Mouse (Mus musculus): ENCODE measurements around the gene Pnmt. TPM values are rescaled to one million over a fixed set of nuclear protein-coding genes. Genes with fewer than 3 reads are reported as not detected.

The Pnmt gene
- polyA plus RNA-seq, 1 experiment = 0.40 TPM

DNA sequence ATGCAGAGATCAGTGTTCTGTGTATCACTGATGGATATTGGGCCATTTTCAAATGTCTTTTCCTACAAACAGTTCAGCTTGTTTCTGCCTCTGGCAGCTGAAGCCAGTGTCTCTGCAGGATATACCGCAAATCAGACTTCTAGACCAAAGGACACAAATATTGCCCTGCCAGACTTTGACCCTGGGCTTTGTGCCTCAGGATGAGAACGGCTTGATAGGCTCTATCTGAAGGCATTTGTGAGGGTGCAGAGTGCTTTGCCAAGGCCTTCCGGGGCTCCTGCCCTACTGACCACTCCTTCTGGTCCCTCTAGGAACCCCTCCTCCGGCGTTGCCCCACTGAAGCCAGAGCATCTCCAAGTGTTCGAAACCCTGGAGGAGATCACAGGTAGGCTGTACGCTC, 40.3 kb downstream of the Pnmt start:
- H3K4me1 ChIP-seq (ENCODE audit: control insufficient read depth, insufficient read depth, low read length) = no peaks in the 10 kb centered on the region
- no peak overlapping the region for H3K27ac ChIP-seq (ENCODE audit: insufficient read depth, low read length)
- H3K4me3 ChIP-seq (ENCODE audit: insufficient read depth, low read length) = no peak overlapping the region
- no peak for TF ChIP-seq CTCF (IDR thresholded peaks at IDR 0.05; ENCODE audit: extremely low read depth, insufficient read depth, low read length)
- no peak for TF ChIP-seq POLR2A (IDR thresholded peaks at IDR 0.05; ENCODE audit: extremely low read depth, insufficient read depth, low read length)

DNA sequence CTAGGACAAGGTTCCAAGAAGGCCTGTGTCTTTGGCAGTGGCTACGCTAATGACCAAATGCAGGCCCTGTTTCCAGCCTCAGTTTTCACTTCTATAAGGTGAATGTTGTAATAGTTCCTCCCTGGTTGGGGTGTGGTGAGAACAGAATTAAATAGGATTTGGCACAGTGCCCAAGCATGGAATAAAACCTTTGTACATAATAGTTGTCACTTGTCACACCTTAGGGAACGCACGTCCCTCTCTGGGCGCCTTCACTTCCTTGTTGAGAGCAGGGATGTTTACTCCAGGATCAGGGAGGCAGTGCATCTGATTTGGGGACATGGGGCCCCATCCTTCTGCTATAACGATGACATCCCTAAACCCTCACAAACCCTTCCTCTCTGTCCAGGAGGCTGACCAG, 42.2 kb downstream of the Pnmt start:
- Histone ChIP-seq H3K27ac (ENCODE audit: insufficient read depth, low read length) (no peak overlapping the region), H3K4me1 (ENCODE audit: control insufficient read depth, insufficient read depth, low read length) (no peaks in the 10 kb centered on the region), H3K4me3 (ENCODE audit: insufficient read depth, low read length) (no peak overlapping the region)
- TF ChIP-seq CTCF (IDR thresholded peaks at IDR 0.05; ENCODE audit: extremely low read depth, insufficient read depth, low read length) = no peak
- no peak for TF ChIP-seq POLR2A (IDR thresholded peaks at IDR 0.05; ENCODE audit: extremely low read depth, insufficient read depth, low read length)

DNA sequence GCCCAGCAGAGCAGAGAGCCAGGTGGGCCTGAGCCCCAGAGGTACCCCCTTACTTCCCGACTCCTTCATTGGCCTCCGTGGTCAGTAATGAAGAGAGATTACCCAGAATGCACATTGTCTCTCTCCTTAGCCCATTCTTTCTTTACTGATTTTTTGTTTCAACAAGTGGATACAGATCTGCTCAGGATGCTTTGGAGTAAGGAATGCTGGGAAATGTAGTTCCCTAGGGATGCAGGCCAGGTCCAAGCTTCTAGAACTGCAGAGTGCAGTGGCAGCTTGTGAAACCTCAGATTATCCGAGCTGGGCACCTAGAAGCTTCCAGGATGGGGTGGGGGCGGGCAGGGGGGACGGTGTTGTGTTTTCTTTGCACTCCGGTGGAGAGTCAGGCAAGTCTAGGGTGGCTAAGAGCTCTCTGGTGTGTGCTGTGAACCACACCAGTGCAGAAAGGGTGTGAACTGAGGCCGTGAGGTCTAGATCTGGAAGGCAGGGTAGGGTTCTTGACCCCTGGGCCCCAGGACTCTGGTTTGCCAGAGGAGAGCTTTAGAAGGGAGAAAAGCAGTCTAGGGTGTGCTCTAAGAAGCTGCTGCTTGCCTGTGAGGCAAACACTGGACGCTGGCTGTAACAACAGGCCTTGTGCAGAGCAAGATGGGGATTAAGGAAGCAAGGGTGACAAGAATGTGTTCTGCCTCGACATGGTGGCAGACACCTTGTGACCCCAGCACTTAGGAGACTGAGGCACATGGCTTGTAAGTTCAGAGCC, 45.7 kb downstream of the Pnmt start:
- Histone ChIP-seq H3K4me3 (ENCODE audit: insufficient read depth, low read length) (no peak overlapping the region), H3K4me1 (ENCODE audit: control insufficient read depth, insufficient read depth, low read length) (no peaks in the 10 kb centered on the region), H3K27ac (ENCODE audit: insufficient read depth, low read length) (no peak overlapping the region)
- no peak for TF ChIP-seq POLR2A (IDR thresholded peaks at IDR 0.05; ENCODE audit: extremely low read depth, insufficient read depth, low read length)
- TF ChIP-seq CTCF (IDR thresholded peaks at IDR 0.05; ENCODE audit: extremely low read depth, insufficient read depth, low read length) = no peak

DNA sequence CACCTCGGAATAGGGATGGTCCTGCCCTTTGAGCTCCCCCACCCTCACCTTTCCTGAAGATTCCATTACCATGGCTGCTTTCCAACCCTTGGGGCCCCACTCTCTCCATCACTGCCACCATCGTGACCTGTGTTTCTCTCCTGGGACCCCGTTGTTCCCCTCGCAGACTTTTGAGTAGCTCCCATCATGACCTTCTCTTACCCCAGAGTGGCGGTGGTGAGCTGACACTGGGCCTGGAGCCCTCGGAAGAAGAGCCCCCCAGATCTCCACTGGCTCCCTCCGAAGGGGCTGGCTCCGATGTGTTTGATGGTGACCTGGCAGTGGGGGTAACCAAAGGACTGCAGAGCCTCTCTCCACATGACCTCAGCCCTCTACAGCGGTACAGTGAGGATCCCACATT, 49.5 kb downstream of the Pnmt start:
- no peak overlapping the region for H3K4me3 ChIP-seq (ENCODE audit: insufficient read depth, low read length)
- H3K4me1 ChIP-seq (ENCODE audit: control insufficient read depth, insufficient read depth, low read length) = no peaks in the 10 kb centered on the region
- H3K27ac ChIP-seq (ENCODE audit: insufficient read depth, low read length) = no peak overlapping the region
- TF ChIP-seq POLR2A (IDR thresholded peaks at IDR 0.05; ENCODE audit: extremely low read depth, insufficient read depth, low read length) = no peak
- TF ChIP-seq CTCF (IDR thresholded peaks at IDR 0.05; ENCODE audit: extremely low read depth, insufficient read depth, low read length) = no peak

DNA sequence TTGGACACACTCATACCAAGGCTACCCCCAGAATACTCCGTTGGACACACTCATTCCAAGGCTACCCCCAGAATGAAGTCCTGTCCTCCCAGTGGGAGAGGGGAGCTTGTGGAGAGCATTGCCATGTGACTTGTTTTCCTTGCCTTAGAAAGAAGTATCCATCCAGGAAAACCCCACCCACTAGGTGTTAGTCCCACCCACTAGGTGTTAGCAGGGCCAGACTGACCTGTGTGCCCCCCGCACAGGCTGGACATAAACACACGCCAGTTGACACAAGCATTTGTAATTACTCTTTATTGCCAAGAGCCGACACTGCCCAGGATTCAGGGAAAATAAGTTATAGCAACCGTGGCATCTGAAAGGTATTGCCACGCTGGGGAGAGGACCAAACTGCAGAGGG, 51.2 kb downstream of the Pnmt start:
- Histone ChIP-seq H3K4me3 (ENCODE audit: insufficient read depth, low read length) (no peak overlapping the region; the same call in 1 of the 2 replicates), H3K27ac (ENCODE audit: insufficient read depth, low read length) (no peak overlapping the region), H3K4me1 (ENCODE audit: control insufficient read depth, insufficient read depth, low read length) (no peaks in the 10 kb centered on the region)
- no peak for TF ChIP-seq POLR2A (IDR thresholded peaks at IDR 0.05; ENCODE audit: extremely low read depth, insufficient read depth, low read length)
- no peak for TF ChIP-seq CTCF (IDR thresholded peaks at IDR 0.05; ENCODE audit: extremely low read depth, insufficient read depth, low read length)

Other genes with a start within 250 kb of the Pnmt start
- 25.0 and 25.6 TPM in 2 replicates for gene Fbxl20, start 236.0 kb upstream of the Pnmt start, polyA plus RNA-seq (2012; rRNA removed)
- gene Med1, start 193.2 kb upstream of the Pnmt start, polyA plus RNA-seq (2012; rRNA removed) = 21.7 and 23.3 TPM in 2 replicates
- gene Cdk12, start 183.4 kb upstream of the Pnmt start, polyA plus RNA-seq (2012; rRNA removed) = 18.1 and 18.6 TPM in 2 replicates
- gene Neurod2, start 56.8 kb upstream of the Pnmt start, polyA plus RNA-seq (2012; rRNA removed) = 45.0 and 57.2 TPM in 2 replicates
- gene Ppp1r1b, start 38.0 kb upstream of the Pnmt start, polyA plus RNA-seq (2012; rRNA removed) = 127 and 322 TPM in 2 replicates
- gene Stard3, start 28.1 kb upstream of the Pnmt start, polyA plus RNA-seq (2012; rRNA removed) = 63.2 and 70.8 TPM in 2 replicates
- gene Tcap, start 2.6 kb upstream of the Pnmt start, polyA plus RNA-seq (2012; rRNA removed) = 13.6 and 17.7 TPM in 2 replicates
- gene Pgap3, start 14.0 kb downstream of the Pnmt start, polyA plus RNA-seq (2012; rRNA removed) = 14.4 TPM in 2 replicates
- gene Erbb2, start 26.0 kb downstream of the Pnmt start, polyA plus RNA-seq (2012; rRNA removed) = 2.0 and 2.6 TPM in 2 replicates
- 192 and 197 TPM in 2 replicates for gene Mien1, start 52.5 kb downstream of the Pnmt start, polyA plus RNA-seq (2012; rRNA removed)
- 3.8 TPM in 2 replicates for gene Grb7, start 59.9 kb downstream of the Pnmt start, polyA plus RNA-seq (2012; rRNA removed)
- 0.17 and 0.44 TPM in 2 replicates for gene Ikzf3, start 159.6 kb downstream of the Pnmt start, polyA plus RNA-seq (2012; rRNA removed)
- 0.23 TPM in 1 of 2 replicates, not detected in the other for gene Zpbp2, start 164.6 kb downstream of the Pnmt start, polyA plus RNA-seq (2012; rRNA removed)
- 55.0 and 56.1 TPM in 2 replicates for gene Ormdl3, start 200.9 kb downstream of the Pnmt start, polyA plus RNA-seq (2012; rRNA removed)
- not detected in 2 replicates for gene Lrrc3c, start 211.8 kb downstream of the Pnmt start, polyA plus RNA-seq (2012; rRNA removed)
- gene Gm12355, start 239.2 kb downstream of the Pnmt start, polyA plus RNA-seq (2012; rRNA removed) = 0.11 and 0.21 TPM in 2 replicates
- not detected in 2 replicates for gene Gsdma3, start 239.9 kb downstream of the Pnmt start, polyA plus RNA-seq (2012; rRNA removed)